Mouse (Mus musculus) heart, embryonic 14.5 days (tissue): ENCODE data around the gene Hmgcs1. TPM values are rescaled to one million over a fixed set of nuclear protein-coding genes. Genes with fewer than 3 reads are reported as not detected.

ENCODE experiments used
- ATAC-seq: fragments of 200-750 bp; cut with Nextera tagmentation; 2 replicates; pipeline ENCODE4 v1.8.0; 2017; ENCODE audit warnings: low read depth, moderate TSS enrichment; ENCODE audit not compliant: insufficient number of reproducible peaks, insufficient read depth, low FRiP score
- H3K27ac ChIP-seq, 2 experiments: fragments of 200-500 bp in 1 of 2; fragments of 300-500 bp in 1 of 2; sonication (generic) in 1 of 2; replicated peaks in 1 of 2; 2 replicates each; pipeline ENCODE4 v1.5.1; 2012 to 2014; ENCODE audit warnings: low read depth in 2 of 2, low read length in 2 of 2, control low read depth in 1 of 2, mild to moderate bottlenecking in 1 of 2, mixed read lengths in 1 of 2; ENCODE audit not compliant: control insufficient read depth in 1 of 2, insufficient read depth in 1 of 2
- H3K27me3 ChIP-seq: fragments of 300-500 bp; sonication (generic); 2 replicates; pipeline ENCODE4 v1.6.1; 2014; ENCODE audit warnings: mild to moderate bottlenecking, low read length, control low read depth; ENCODE audit not compliant: control insufficient read depth, insufficient read depth
- H3K36me3 ChIP-seq: fragments of 300-500 bp; sonication (generic); 2 replicates; pipeline ENCODE4 v1.6.1; 2014; ENCODE audit warnings: mild to moderate bottlenecking, control low read depth, low read length, mixed read lengths; ENCODE audit not compliant: control insufficient read depth, insufficient read depth
- H3K4me1 ChIP-seq, 2 experiments: fragments of 200-500 bp in 1 of 2; fragments of 300-500 bp in 1 of 2; sonication (generic) in 1 of 2; 2 replicates each; pipeline ENCODE4 v1.6.1; 2012 to 2014; ENCODE audit warnings: low read length in 2 of 2, control low read depth in 1 of 2, mixed read lengths in 1 of 2; ENCODE audit not compliant: control insufficient read depth in 2 of 2, insufficient read depth in 2 of 2
- H3K4me2 ChIP-seq: fragments of 300-500 bp; sonication (generic); 2 replicates; pipeline ENCODE4 v1.6.1; 2014; ENCODE audit warnings: mild to moderate bottlenecking, low read length
- H3K4me3 ChIP-seq, 2 experiments: fragments of 200-500 bp in 1 of 2; fragments of 300-500 bp in 1 of 2; sonication (generic) in 1 of 2; 2 replicates each; pipeline ENCODE4 v1.5.1; 2012 to 2014; ENCODE audit warnings: low read length in 2 of 2, mild to moderate bottlenecking in 2 of 2, control low read depth in 1 of 2, low read depth in 1 of 2, moderate library complexity in 1 of 2; ENCODE audit not compliant: control insufficient read depth in 1 of 2, insufficient read depth in 1 of 2
- H3K9ac ChIP-seq: fragments of 300-500 bp; sonication (generic); 2 replicates; pipeline ENCODE4 v1.6.1; 2014; ENCODE audit warnings: mild to moderate bottlenecking, low read length
- H3K9me3 ChIP-seq: fragments of 300-500 bp; sonication (generic); 2 replicates; pipeline ENCODE4 v1.6.1; 2016; ENCODE audit warnings: low read length, control low read depth; ENCODE audit not compliant: control insufficient read depth
- WGBS: fragments of 180-500 bp; shearing (Covaris S2); extraction: QIAGEN DNeasy Blood & Tissue Kit; methylation state at CpG from one replicate; pipeline ENCODE4 v1.1.7; 2014; 5-methylcytosine and 5-hydroxymethylcytosine counted together
- polyA plus RNA-seq: library from polyadenylated mRNA; unstranded; fragments of >200 nt; fragmentation: Nextera tagmentation; extraction: Ambion mirVana; gene quantifications from 2 replicates; pipeline ENCODE4 v1.2.1, GENCODE M21; 2014

The Hmgcs1 gene
- polyA plus RNA-seq = 76.9 and 89.2 TPM in 2 replicates

DNA sequence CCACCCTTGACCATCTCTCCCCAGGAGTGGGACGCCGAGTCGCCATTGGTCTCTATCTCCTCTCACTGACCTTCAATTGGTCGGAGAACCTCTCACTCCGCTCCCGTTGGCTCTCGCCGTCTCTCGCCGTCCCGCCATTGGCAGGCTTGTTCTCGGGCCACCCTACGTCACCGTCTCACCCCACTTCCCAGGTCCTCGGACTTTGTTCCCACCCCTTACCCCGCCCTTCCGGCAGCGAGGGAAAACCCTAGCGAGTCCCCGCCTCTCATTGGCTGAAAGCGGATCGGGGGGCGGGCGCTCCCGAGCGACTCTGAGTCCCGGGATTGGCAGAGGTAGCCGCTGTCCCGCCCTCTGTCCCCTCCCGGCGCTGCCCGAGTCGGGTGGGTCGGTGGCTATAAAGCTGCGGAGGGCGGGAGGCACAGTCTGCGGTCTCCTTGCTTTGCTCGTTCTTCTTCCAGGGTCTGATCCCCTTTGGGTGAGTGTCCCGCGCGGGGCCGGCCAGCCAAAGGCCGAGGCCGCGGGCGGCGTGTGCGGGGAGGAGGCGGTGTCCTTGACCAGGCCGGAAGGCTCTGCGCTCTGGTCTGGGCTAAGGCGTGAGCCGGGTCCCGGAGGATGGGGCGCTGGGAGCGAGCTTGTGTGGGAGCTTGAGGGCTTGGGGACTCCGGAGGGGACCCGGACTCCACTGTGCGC, at the start of gene Hmgcs1:
Gene Hmgcs1 (plus strand): TSS at position 341 of the 690 bp plus-strand sequence.
- ATAC-seq = peak; percentile 100
- WGBS = under 1% methylated on average over 59 of the region's 59 CpGs
- H3K27me3 ChIP-seq = no peaks in the 10 kb centered on the region
- H3K4me1 ChIP-seq = peaks cover 2 to 14% of the 10 kb centered on the region in 2 experiments
- peak within 1 kb of the TSS; percentile 82 for H3K4me2 ChIP-seq
- peak within 1 kb of the TSS; percentile 97 to 98 for H3K27ac ChIP-seq
- H3K4me3 ChIP-seq = peak within 1 kb of the TSS; percentile 93 to 100
- peak within 1 kb of the TSS; percentile 94 for H3K9ac ChIP-seq
- H3K36me3 ChIP-seq = 0 out of 2 replicates have a peak, but pooled peaks cover 2% of the 10 kb centered on the region
- no peaks in the 10 kb centered on the region for H3K9me3 ChIP-seq

DNA sequence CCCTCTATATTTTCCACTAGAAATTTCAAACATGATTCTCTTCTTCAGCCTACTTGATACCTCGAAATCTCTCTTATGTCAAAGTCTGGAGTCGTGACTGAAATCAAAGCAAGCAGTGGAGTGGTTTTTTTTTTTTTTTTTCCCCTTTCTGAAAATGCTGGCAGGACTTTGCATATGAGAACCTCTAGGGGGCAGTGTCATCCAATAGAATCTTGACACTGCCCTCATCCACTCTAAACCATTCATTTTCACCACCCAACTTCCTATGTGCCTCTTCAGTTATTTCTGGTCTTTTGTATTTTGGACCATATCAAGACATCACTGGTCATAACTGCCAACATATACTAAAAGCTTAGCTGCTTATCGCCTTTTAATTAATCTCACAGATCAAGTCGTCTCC, 49.7 kb upstream of the Hmgcs1 start:
- H3K4me1 ChIP-seq = no peaks in the 10 kb centered on the region
- H3K9me3 ChIP-seq = no peaks in the 10 kb centered on the region
- ATAC-seq = no peak
- 35% methylated on average over 4 of the region's 4 CpGs for WGBS
- H3K4me2 ChIP-seq = no peak overlapping the region
- no peaks in the 10 kb centered on the region for H3K36me3 ChIP-seq
- H3K9ac ChIP-seq = no peak overlapping the region
- no peak overlapping the region for H3K4me3 ChIP-seq
- H3K27ac ChIP-seq = no peak overlapping the region
- H3K27me3 ChIP-seq = no peaks in the 10 kb centered on the region

DNA sequence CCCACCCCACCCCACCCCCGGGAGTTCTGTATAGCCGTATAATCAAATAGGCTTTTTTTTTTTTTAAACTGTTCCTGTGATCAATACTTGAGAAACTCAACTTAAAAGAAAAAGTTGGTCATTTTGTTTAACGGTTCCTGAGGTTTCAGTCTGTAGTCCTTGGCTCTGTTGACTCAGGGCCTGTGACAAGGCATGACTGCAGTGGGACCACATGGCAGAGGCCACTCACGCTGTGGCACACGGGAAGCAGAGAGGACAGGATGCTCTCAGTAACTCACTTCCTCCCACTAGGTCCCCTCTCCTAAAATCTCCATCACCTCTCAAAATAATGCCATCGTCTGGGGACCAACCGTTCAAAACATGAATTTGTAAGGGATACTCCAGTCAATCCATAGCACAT, 49.0 kb upstream of the Hmgcs1 start:
- WGBS = 65% methylated on average over 7 of the region's 7 CpGs
- ATAC-seq = no peak
- Histone ChIP-seq H3K27ac (no peak overlapping the region), H3K4me2 (no peak overlapping the region), H3K9ac (no peak overlapping the region), H3K4me3 (no peak overlapping the region), H3K4me1 (no peaks in the 10 kb centered on the region), H3K36me3 (no peaks in the 10 kb centered on the region), H3K9me3 (no peaks in the 10 kb centered on the region), H3K27me3 (no peaks in the 10 kb centered on the region)

DNA sequence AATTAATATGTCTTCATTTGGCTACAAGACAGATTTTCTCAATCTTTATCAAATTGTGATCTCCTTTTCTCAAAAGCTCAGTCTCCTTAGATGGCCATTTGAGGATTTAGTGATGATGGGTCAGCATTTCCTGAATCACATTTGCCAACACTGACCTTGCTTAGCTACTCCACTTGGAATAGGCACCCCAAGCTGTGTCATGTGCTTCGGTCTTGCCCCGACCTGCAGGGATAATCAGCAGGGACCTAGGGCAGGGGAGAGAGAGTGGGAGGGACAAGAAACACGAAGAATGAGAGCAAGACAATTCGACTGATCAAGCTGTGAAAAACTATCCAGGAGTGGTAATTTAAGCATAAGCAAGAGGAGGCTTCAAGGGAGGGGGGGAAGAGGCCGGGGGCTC, 45.4 kb upstream of the Hmgcs1 start:
- Histone ChIP-seq H3K4me2 (no peak overlapping the region), H3K9ac (no peak overlapping the region), H3K9me3 (no peaks in the 10 kb centered on the region), H3K36me3 (no peaks in the 10 kb centered on the region), H3K27me3 (no peaks in the 10 kb centered on the region), H3K4me3 (no peak overlapping the region), H3K4me1 (no peaks in the 10 kb centered on the region), H3K27ac (no peak overlapping the region)
- ATAC-seq = no peak
- WGBS = 56% methylated on average over 5 of the region's 5 CpGs

DNA sequence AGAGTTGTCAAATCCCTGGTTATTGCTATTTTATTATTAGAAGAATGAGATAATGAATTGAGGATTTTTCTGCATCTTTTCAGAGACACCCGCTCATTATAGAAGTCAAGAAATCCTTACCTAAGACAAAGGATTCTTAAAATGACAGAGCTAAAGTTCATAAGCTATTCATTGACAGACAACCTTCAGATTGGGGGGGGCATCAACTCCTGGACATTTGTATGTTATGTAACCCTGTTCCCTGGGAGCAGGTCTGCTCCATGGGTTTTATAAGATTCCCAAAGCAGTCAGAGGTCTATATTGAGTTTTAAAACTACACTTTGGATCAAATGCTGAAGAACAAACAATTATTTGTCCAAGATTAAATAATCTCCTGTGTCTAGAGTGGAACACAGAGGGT, 43.7 kb upstream of the Hmgcs1 start:
- Histone ChIP-seq H3K9ac (no peak overlapping the region), H3K27ac (no peak overlapping the region), H3K36me3 (no peaks in the 10 kb centered on the region), H3K4me2 (no peak overlapping the region), H3K4me1 (no peaks in the 10 kb centered on the region), H3K27me3 (no peaks in the 10 kb centered on the region), H3K9me3 (no peaks in the 10 kb centered on the region), H3K4me3 (no peak overlapping the region)
- ATAC-seq = no peak
- WGBS = 74% methylated on average over 1 of the region's 1 CpGs

DNA sequence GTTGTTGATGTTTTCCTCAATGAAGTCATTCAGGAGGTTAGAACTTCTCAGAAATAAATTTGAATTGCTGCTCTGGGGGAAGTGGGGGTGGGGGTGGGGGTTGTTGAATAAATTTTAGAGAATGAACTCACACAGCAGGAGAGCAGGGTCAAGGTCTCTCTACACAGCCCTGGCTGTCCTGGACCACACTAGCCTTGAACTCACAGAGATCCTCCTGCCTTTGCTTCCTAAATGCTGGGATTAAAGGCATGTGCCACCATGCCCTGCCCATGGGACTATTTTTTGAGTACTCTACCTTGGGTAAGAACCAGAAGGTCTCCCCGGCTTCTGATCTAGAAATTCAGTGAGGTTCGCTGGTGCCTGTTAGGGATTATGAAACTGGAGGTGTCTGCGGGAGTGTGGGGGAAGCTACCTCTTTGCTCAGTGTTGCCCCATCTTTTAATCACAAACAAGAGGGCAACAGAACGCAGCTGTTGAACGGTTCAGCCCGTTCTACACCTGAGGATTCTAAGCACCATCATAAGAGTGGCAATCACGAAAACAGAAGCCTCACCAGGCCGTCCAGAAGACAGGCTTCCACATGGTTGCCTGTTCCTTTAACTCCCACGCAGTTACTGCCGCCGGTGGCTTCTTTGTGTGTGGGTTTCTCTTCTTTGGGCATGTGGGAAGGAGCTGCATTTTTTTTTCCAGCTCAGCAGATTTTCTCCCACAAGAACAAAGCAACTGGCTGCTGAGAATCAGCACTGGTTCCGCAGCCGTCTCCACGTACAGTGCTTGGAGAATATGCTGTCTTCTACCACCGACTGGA, 41.1 kb upstream of the Hmgcs1 start:
- ATAC-seq = no peak
- no peak overlapping the region for H3K27ac ChIP-seq
- H3K4me2 ChIP-seq = no peak overlapping the region
- no peaks in the 10 kb centered on the region for H3K4me1 ChIP-seq
- H3K9ac ChIP-seq = no peak overlapping the region
- 57% methylated on average over 15 of the region's 15 CpGs for WGBS
- H3K36me3 ChIP-seq = no peaks in the 10 kb centered on the region
- no peaks in the 10 kb centered on the region for H3K9me3 ChIP-seq
- H3K27me3 ChIP-seq = no peaks in the 10 kb centered on the region
- no peak overlapping the region for H3K4me3 ChIP-seq

DNA sequence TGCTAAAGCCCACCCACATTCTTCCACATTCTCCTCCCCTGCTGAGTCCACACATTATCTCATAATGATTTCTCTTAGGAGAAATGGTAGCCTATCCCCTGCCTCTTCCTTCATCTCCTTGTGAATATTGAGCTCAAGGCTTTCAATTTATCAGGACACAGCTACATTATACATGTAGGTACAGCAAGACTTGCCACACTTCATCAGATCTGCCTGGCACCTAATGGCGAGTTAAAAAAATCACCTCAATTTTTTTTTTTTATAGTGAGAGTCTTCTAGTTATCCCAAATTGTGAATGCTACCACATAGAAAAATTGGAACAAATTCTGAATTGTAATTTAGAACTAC, 40.5 kb upstream of the Hmgcs1 start:
- Histone ChIP-seq H3K4me3 (no peak overlapping the region), H3K27ac (no peak overlapping the region), H3K36me3 (no peaks in the 10 kb centered on the region), H3K27me3 (no peaks in the 10 kb centered on the region), H3K4me2 (no peak overlapping the region), H3K9me3 (no peaks in the 10 kb centered on the region), H3K4me1 (no peaks in the 10 kb centered on the region), H3K9ac (no peak overlapping the region)
- no peak for ATAC-seq
- WGBS = 68% methylated on average over 1 of the region's 1 CpGs
